Mouse (Mus musculus) layer of hippocampus, adult 8-10 months (tissue): ENCODE results near the gene Tuba1c. TPM values are rescaled to one million over a fixed set of nuclear protein-coding genes. Genes with fewer than 3 reads are reported as not detected.
"Not testable (repeated sequence)": the region's sequence is repeated elsewhere in the genome, so short reads cannot be mapped to it uniquely, and the experiment has no call there.

ENCODE experiments used
- DNase-seq, 2 experiments: peaks; one replicate each; pipeline ENCODE4 v3.0.0; 2022; ENCODE audit warnings: low spot score in 2 of 2
- total RNA-seq, 4 experiments: library from RNA; stranded (reverse); gene quantifications; 2 replicates each; pipeline ENCODE4 v1.2.4; 2022

Gene Tuba1c
- total RNA-seq, 4 experiments from 2014 or later = 47.7 to 64.5 (median 52.7) TPM

DNA sequence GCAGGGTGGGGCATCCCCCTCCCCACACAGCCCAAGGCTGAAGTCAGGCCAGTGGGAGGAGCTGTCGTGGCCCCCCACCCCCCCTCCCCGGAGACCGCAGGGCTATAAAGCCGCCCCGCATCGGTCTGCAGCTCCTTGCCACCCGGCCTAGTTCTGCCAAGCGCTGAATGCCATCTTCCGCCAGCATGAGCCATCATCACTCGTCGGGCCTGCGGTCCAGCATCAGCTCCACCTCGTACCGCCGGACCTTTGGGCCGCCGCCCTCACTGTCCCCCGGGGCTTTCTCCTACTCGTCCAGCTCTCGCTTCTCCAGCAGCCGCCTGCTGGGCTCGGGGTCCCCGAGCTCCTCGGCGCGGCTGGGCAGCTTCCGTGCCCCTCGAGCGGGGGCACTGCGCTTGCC, 25.3 kb downstream of the Tuba1c start, which contains the start of gene Prph:
TSS of gene Prph (plus strand) at position 135 of the 400 bp plus-strand sequence.
- DNase-seq = no peak

DNA sequence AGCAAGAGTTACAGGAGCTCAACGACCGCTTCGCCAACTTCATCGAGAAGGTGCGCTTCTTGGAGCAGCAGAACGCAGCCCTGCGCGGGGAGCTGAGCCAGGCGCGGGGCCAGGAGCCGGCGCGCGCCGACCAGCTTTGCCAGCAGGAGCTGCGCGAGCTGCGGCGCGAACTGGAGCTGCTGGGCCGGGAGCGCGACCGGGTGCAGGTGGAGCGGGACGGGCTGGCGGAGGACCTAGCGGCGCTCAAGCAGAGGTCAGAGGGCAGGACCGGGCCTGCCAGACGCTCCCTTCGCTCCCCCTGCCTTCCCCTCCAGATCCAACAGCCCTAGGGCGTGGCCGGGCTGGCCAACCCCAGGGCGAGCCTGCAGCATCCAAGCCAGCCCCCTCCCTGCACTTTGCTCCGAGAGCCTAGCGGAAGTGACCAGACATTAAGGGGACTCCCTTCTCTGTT, 25.8 kb downstream of the Tuba1c start:
- no peak for DNase-seq

GRCm38 (mm10) chr15:99056332-99056731, 26.6 kb downstream of the Tuba1c start:
- DNase-seq = no peak

DNA sequence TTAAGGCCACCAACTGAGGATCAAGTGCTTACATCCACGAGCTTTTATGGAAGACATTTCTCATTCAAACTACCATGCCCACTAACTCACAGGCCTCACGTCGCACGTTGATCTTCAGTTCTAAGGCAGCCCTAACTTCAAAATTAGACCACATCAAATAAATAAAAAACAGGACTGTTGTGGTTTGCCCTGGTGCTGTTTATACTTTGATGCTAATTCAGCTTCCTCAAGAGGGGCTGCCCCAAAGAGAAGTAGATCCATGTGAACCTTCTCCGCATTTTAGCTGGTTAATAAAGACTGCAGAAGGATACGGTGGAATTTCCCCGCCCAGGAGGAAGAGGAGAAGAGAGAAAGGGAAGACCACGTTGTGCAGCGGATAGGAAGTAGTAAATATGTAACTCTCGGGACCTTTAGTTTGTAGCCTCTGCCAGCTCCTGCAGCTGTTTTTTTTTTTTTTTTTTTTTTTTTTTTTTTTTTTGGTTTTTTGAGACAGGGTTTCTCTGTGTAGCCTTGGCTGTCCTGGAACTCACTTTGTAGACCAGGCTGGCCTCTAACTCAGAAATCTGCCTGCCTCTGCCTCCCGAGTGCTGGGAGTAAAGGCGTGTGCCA, 36.0 kb downstream of the Tuba1c start:
- DNase-seq = no peak

GRCm38 (mm10) chr15:99071988-99072387, 42.3 kb downstream of the Tuba1c start:
- DNase-seq = no peak

- DNase-seq = no peak
Observed at GRCm38 (mm10) chr15:99074019-99074599, 44.4 kb downstream of the Tuba1c start, which contains the start of gene Troap. Gene Troap (plus strand): TSS chr15:99074575.

DNA sequence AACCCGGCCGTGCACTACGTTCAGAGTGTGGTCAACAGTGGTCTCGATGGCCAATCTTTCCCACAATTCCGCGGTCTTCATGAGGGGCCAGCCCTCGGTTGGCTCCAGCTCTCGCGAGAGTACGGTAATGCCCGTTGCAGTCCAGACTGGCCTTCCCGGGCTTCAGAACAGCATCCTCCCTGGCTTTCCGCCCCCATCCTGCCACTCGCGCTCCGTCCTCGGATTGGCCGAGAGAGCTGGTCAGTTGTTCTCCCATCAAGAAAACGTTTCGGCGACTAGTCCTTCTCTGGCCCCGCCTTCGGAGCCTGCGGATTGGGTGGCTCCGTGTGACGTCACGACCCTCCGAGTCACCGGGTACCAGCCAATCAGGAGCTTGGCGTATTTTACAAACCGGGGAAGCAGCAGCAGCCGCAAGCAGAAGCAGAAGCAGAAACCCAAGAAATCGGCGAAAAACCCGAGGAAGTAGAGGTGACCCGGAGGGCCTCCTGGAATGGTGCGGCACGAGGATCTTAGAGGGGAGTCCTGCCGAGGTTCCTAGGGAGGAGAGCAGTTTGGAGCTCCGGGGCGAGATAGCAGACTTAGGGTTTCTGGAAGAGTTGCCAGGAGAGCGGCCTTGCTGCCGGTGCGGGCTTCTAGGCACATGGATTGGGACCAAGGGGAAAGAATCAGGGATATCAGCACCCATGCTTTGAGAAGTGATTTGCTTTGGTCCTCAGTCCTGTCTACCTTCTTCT, 45.1 kb downstream of the Tuba1c start:
- DNase-seq = peak; percentile 97 to 98

DNA sequence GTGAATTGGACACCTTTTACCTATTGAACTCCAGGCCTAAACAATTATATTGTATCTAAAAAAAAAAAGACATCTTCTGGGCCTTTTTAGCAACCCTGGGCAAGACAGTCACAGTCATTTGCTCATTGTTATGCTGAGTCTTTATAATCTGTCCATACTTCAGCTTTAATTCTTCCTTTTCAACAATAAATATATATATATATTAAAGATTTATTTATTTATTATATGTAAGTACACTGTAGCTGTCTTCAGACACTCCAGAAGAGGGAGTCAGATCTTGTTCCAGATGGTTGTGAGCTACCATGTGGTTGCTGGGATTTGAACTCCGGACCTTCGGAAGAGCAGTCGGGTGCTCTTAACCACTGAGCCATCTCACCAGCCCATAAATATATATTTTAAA, 46.3 kb downstream of the Tuba1c start:
- DNase-seq = not testable (repeated sequence)

DNA sequence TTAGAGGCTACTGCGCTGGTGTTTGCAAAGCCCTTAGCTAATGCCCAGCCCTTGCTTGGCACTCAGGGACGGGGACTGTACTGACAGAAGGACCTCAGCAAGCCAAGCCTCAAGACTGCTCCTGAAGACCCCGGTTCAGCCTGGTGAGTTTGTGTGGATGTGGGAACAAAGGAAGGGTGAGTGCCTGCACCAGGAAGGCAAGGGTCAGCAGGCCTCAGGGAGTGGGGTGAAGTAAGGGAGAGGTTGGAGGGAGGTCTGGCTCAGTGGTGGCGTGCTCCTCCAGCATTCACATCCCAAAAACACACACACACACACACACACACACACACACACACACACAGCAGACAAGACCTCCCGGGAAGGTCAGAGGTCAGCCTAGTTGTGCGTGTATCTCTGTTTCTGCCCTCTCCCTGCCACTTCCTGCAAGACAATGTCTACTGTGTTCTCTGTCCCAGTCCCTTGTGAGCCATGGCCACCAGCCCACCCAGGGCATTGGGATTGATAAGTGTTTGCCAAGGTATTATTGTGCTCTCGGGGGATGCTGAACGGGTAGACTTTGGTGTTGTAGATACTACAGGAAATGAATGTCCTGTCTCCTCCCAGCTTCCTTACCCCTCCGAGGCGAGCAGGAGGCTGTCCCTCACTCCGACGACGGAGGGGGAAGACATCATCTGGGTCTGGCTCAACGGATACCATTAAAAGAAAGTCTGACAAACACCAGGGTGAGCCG, 48.7 kb downstream of the Tuba1c start:
- no peak for DNase-seq

GRCm38 (mm10) chr15:99079804-99080203, 50.1 kb downstream of the Tuba1c start:
- DNase-seq = no peak

DNA sequence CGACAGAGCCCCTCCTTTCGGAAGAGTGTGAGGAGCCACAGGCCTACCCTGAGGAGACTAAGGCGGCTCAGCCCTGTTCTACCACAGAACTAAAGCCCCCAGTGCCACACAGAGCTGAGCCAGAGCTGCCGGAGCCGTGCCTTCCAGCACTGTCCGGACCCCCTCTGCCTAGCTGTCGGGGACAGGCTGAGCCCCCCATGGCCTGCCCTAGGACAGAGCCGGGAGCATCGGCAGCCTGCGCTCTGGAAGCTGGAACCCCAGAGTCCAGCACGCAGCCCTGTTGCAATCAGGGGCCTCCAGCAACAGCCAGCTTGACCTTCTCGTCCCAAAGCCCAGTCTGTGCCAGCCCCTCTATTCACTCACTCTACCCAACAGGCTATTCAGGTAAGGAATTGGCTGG, 52.6 kb downstream of the Tuba1c start:
- DNase-seq = no peak

- DNase-seq = no peak
Observed at GRCm38 (mm10) chr15:99082840-99083239, 53.1 kb downstream of the Tuba1c start.

- DNase-seq = peak in 1 of 2 experiments; percentile 49
Observed at GRCm38 (mm10) chr15:99083258-99083657, 53.6 kb downstream of the Tuba1c start.

GRCm38 (mm10) chr15:99083867-99084557, 54.3 kb downstream of the Tuba1c start:
- no peak for DNase-seq

DNA sequence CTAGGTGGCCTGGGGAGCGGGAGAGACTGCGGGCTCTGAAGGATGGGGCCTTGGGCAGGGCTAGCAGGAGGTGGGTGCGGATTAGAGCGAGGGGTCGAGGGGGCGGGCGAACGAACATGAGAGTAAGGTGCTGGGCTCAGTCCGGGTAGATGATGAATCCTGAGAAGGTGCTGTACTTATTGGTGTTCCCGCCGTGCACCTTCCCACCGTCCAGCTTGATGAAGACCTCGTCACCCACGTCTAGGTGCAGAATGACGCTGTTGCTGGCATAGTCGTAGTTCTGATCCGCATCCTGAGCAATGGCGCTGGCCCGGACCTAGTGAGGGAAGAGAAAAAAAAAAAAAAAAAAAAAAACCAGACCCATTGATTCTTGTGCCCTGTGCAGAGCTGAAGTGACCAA, 54.9 kb downstream of the Tuba1c start:
- DNase-seq = no peak

- no peak for DNase-seq
Observed at GRCm38 (mm10) chr15:99085997-99086396, 56.3 kb downstream of the Tuba1c start.

DNA sequence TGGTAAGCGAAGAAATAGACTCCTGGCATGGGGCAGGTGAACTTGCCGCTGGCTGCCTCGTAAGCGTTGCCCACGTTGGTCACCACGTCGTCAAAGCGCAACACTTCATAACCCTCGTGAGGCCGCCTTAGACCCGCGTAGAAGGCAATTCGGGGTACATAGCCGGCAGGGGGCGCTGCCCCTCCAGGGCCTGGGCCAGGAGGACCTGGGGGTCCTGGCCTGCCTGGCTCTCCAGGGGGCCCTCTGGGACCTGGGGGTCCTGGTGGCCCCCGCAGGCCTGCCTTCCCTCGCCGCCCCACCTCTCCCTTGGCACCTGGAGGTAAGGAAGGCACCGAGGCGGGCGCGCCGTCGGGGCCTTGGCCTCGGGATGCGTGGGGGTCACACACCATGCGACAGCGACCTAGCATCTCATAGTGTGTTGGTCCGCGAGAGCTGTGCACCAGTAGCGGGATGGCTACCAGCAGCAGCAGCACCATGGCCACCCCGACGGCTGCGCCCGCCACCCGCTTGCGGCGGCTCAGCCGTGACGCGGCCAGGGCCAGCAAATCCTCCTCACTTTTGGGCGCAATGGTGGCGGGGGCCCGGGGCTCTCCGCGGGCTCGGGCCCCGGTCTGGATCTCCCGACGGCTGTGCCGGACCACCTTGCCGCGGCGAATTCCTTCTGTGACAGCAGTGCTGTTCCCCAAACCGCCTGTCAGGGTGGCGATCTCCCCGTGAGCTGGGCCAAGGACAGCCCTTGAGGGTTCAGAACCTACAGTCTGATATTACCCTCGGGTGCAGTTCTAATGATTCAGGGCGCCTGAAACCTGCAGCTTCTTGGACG, 57.8 kb downstream of the Tuba1c start, which contains the start of gene C1ql4:
TSS of gene C1ql4 (minus strand) at position 565 of the 823 bp plus-strand sequence.
- DNase-seq = no peak
